In genomic region chr3:88245811-88246210, GRCm38 (mm10) we compare ENCODE assay signal across 10 mouse cellular contexts. TPM values are rescaled to one million over a fixed set of nuclear protein-coding genes. Genes with fewer than 3 reads are reported as not detected.
DNase-seq lines count a peak whose midpoint lies in the region; ATAC-seq and TF ChIP-seq lines count a peak whose summit lies in the region.
"Had no signal": no experiment of that assay in that cellular context is flagged by ENCODE, and none has a peak within 500 bp of the region (broad histone marks: within the 10 kb centered on the region; RNA-seq: fewer than 3 reads in every experiment).

No protein-coding gene starts in this region.

- H3K27ac ChIP-seq in left cerebral cortex, adult 2 months = no peak overlapping the region
- no peak overlapping the region for H3K27ac ChIP-seq in cortical plate, adult 2 months (ENCODE audit: insufficient read depth, low read length)
- H3K27ac ChIP-seq in limb, embryonic 14.5 days (replicated peaks; ENCODE audit: low read depth, low read length) = no peak overlapping the region
- H3K27ac ChIP-seq: neural tube, embryonic 13.5 days had no signal

- peak; percentile 98 for TF ChIP-seq CTCF in left cerebral cortex, adult 2 months (IDR thresholded peaks at IDR 0.05)
- TF ChIP-seq CTCF in cortical plate, adult 2 months (IDR thresholded peaks at IDR 0.05; ENCODE audit: extremely low read depth, insufficient read depth, low read length) = peak; percentile 93

- no peaks in the 10 kb centered on the region for H3K36me3 ChIP-seq in limb, embryonic 14.5 days (ENCODE audit: control insufficient read depth, insufficient read depth, low read length)
- H3K36me3 ChIP-seq: neural tube, embryonic 13.5 days had no signal

- H3K4me1 ChIP-seq in cortical plate, adult 2 months (ENCODE audit: control insufficient read depth, insufficient read depth, low read length) = no peaks in the 10 kb centered on the region
- H3K4me1 ChIP-seq in limb, embryonic 14.5 days (ENCODE audit: control insufficient read depth, insufficient read depth, low read length) = no peaks in the 10 kb centered on the region

- peaks cover 22% of the 10 kb centered on the region for H3K27me3 ChIP-seq in limb, embryonic 14.5 days (ENCODE audit: control insufficient read depth, insufficient read depth, low read length)

- no peak for TF ChIP-seq POLR2A in cortical plate, adult 2 months (IDR thresholded peaks at IDR 0.05; ENCODE audit: extremely low read depth, insufficient read depth, low read length)
- no peak for TF ChIP-seq POLR2A in limb, embryonic 14.5 days (IDR thresholded peaks at IDR 0.05; ENCODE audit: borderline replicate concordance, extremely low read depth, insufficient read depth, insufficient read length)

- H3K9me3 ChIP-seq in limb, embryonic 14.5 days (ENCODE audit: control insufficient read depth, low read length) = no peaks in the 10 kb centered on the region
- H3K9me3 ChIP-seq: neural tube, embryonic 13.5 days had no signal

- H3K4me2 ChIP-seq in limb, embryonic 14.5 days (replicated peaks; ENCODE audit: low read depth, low read length, severe bottlenecking) = no peak overlapping the region
- H3K4me2 ChIP-seq: neural tube, embryonic 13.5 days had no signal

- H3K4me3 ChIP-seq in left cerebral cortex, adult 2 months = no peak overlapping the region
- no peak overlapping the region for H3K4me3 ChIP-seq in cortical plate, adult 2 months (ENCODE audit: insufficient read depth, low read length)
- H3K4me3 ChIP-seq in limb, embryonic 14.5 days (replicated peaks; ENCODE audit: low read length) = no peak overlapping the region
- H3K4me3 ChIP-seq: neural tube, embryonic 13.5 days had no signal

- no peak overlapping the region for H3K9ac ChIP-seq in limb, embryonic 14.5 days (ENCODE audit: low read depth, low read length, severe bottlenecking)
- H3K9ac ChIP-seq: neural tube, embryonic 13.5 days had no signal

- WGBS in limb, embryonic 14.5 days = 18% methylated on average over 13 of the region's 13 CpGs

- DNase-seq in left cerebral cortex, adult 2 months (ENCODE audit: extremely low spot score in 1 of 2, low spot score in 2 of 2) = peak; percentile 71 to 78
- no peak for DNase-seq in left cerebral cortex, adult 9 months (ENCODE audit: low spot score in 2 of 2)
- DNase-seq in adipocyte (ENCODE audit: low spot score) = peak; percentile 72
- DNase-seq in limb, embryonic 14.5 days (ENCODE audit: low spot score) = peak; percentile 61
- peak; percentile 34 for DNase-seq in ovary, postnatal 10 days (ENCODE audit: low spot score)
- DNase-seq in thymus, postnatal 36 days = peak; percentile 69 to 74

- intact Hi-C loops in left cerebral cortex, adult 2 months (cut with DNase I) = loop anchor here (2.0 kb wide), 1 partner anchor 31 kb away; no protein-coding TSS in a partner anchor

- ATAC-seq in hematopoietic stem cell, adult 5-6 weeks (replicated peaks in 1 of 2; ENCODE audit: insufficient read depth in 1 of 2, low FRiP score in 2 of 2, low TSS enrichment in 1 of 2, low read depth in 1 of 2, poor library complexity in 2 of 2, severe bottlenecking in 2 of 2) = peak; percentile 40 to 57; a peak in 3 of 4 replicates
- no peak for ATAC-seq in limb, embryonic 14.5 days (ENCODE audit: low FRiP score, low read depth)

RNA-seq across cellular contexts. Expression of gene Rhbg, which starts 8.7 kb away (rescaled TPM):
- not detected for total RNA-seq in left cerebral cortex, adult 2 months (2021)
- polyA plus RNA-seq in cortical plate, adult 2 months (2012; rRNA removed) = not detected in 2 replicates
- 0.56 TPM in 1 of 2 replicates, not detected in the other for total RNA-seq in hematopoietic stem cell, adult 5-6 weeks (2017)
- polyA plus RNA-seq in limb, embryonic 14.5 days (2012; rRNA removed) = 10.5 and 11.0 TPM in 2 replicates
- 17.0 and 17.2 TPM in 2 replicates for polyA plus RNA-seq in limb, embryonic 14.5 days (2014; fragmentation: Nextera tagmentation; extraction: Ambion mirVana)
- polyA plus RNA-seq: frontal cortex, adult 2 months had no signal

RNA-seq across cellular contexts. Expression of gene Gm38392, which starts 41.2 kb away (rescaled TPM):
- total RNA-seq in left cerebral cortex, adult 2 months (2021) = under 1 TPM in 1 of 2 experiments, not detected in 1; 0.59 TPM
- 0.08 TPM in 1 of 2 replicates, not detected in the other for polyA plus RNA-seq in cortical plate, adult 2 months (2012; rRNA removed)
- total RNA-seq in hematopoietic stem cell, adult 5-6 weeks (2017) = not detected in 2 replicates
- 0.77 TPM in 1 of 2 replicates, not detected in the other for polyA plus RNA-seq in limb, embryonic 14.5 days (2012; rRNA removed)
- 0.65 and 5.4 TPM in 2 replicates for polyA plus RNA-seq in limb, embryonic 14.5 days (2014; fragmentation: Nextera tagmentation; extraction: Ambion mirVana)
- polyA plus RNA-seq: frontal cortex, adult 2 months had no signal

RNA-seq across cellular contexts. Expression of gene Tsacc, which starts 51.0 kb away (rescaled TPM):
- total RNA-seq in left cerebral cortex, adult 2 months (2021) = 1 to 10 TPM; 3.7 to 3.8 TPM
- polyA plus RNA-seq in cortical plate, adult 2 months (2012; rRNA removed) = 3.3 and 5.0 TPM in 2 replicates
- total RNA-seq in hematopoietic stem cell, adult 5-6 weeks (2017) = 1.6 and 6.4 TPM in 2 replicates
- polyA plus RNA-seq in limb, embryonic 14.5 days (2012; rRNA removed) = 4.3 and 8.6 TPM in 2 replicates
- 9.4 and 14.3 TPM in 2 replicates for polyA plus RNA-seq in limb, embryonic 14.5 days (2014; fragmentation: Nextera tagmentation; extraction: Ambion mirVana)

RNA-seq across cellular contexts. Expression of gene Cct3, which starts 51.1 kb away (rescaled TPM):
- total RNA-seq in left cerebral cortex, adult 2 months (2021) = 100 to 1,000 TPM; 168 to 170 TPM
- 151 and 165 TPM in 2 replicates for polyA plus RNA-seq in cortical plate, adult 2 months (2012; rRNA removed)
- total RNA-seq in hematopoietic stem cell, adult 5-6 weeks (2017) = 355 and 372 TPM in 2 replicates
- 285 and 326 TPM in 2 replicates for polyA plus RNA-seq in limb, embryonic 14.5 days (2012; rRNA removed)
- 476 and 516 TPM in 2 replicates for polyA plus RNA-seq in limb, embryonic 14.5 days (2014; fragmentation: Nextera tagmentation; extraction: Ambion mirVana)

Comparison
In these comparisons a context has a peak if more than half of its experiments do, and no peak if none do; other contexts are left out.
1. DNase-seq: peak in left cerebral cortex, adult 2 months (2 of 2), adipocyte (single experiment), limb, embryonic 14.5 days (single experiment), ovary, postnatal 10 days (single experiment) and thymus, postnatal 36 days (2 of 2); none in left cerebral cortex, adult 9 months (0 of 2).